Mouse (Mus musculus): ENCODE data around the gene Fam181a.

DNA sequence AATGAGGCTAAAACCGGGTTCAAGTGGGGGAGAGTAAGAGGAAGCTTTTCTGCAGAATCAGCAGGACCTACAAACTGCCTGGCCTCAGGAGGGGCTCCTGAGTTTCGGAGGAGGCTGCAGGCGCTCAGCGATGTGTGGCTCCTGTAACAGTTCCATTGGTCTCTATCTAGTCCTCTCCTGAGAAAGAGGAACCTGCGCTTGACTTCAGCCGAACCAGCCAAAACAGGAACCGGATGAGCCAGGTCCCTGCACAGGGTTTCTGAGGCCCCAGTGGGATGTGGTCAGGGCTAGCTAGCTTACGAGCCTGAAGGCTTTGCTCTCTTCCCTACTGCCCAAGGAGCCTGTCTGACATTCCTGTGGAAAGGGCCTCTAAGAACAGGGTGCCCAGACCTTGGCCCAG lies 32.7 kb downstream of the Fam181a start:
- TF ChIP-seq CTCF (IDR thresholded peaks at IDR 0.05; ENCODE audit: borderline replicate concordance, insufficient read depth, low read depth, low read length): no peak
- no peak for TF ChIP-seq POLR2A (IDR thresholded peaks at IDR 0.05; ENCODE audit: borderline replicate concordance, insufficient read depth, low read length)

Measured in cerebellum, adult 2 months (tissue).